Mouse (Mus musculus) heart, embryonic 16.5 days (tissue): ENCODE measurements around the gene Antxr2. TPM values are rescaled to one million over a fixed set of nuclear protein-coding genes. Genes with fewer than 3 reads are reported as not detected.

Experiments used
- ATAC-seq: fragments of 200-750 bp; cut with Nextera tagmentation; replicated peaks from 2 replicates; pipeline ENCODE4 v1.8.0; 2017; ENCODE audit warnings: moderate number of reproducible peaks; ENCODE audit not compliant: insufficient read depth, low FRiP score; ENCODE audit errors: extremely low read depth
- H3K27ac ChIP-seq: fragments of 300-500 bp; sonication (generic); 2 replicates; pipeline ENCODE4 v1.5.1; 2014; ENCODE audit warnings: mild to moderate bottlenecking, low read length, control low read depth, moderate library complexity
- H3K27me3 ChIP-seq: fragments of 300-500 bp; sonication (generic); 2 replicates; pipeline ENCODE4 v1.6.1; 2014; ENCODE audit warnings: low read length, mixed read lengths; ENCODE audit not compliant: control insufficient read depth, insufficient read depth
- H3K36me3 ChIP-seq: fragments of 300-500 bp; sonication (generic); 2 replicates; pipeline ENCODE4 v1.6.1; 2014; ENCODE audit not compliant: control insufficient read depth, insufficient read depth
- H3K4me1 ChIP-seq: fragments of 300-500 bp; sonication (generic); 2 replicates; pipeline ENCODE4 v1.6.1; 2014; ENCODE audit warnings: low read length, mixed read lengths; ENCODE audit not compliant: control insufficient read depth, insufficient read depth
- H3K4me2 ChIP-seq: fragments of 300-500 bp; sonication (generic); 2 replicates; pipeline ENCODE4 v1.6.1; 2014; ENCODE audit warnings: low read depth, mild to moderate bottlenecking, control low read depth, low read length
- H3K4me3 ChIP-seq: fragments of 300-500 bp; sonication (generic); 2 replicates; pipeline ENCODE4 v1.5.1; 2014; ENCODE audit warnings: mild to moderate bottlenecking, control low read depth, low read length
- H3K9ac ChIP-seq: fragments of 300-500 bp; sonication (generic); 2 replicates; pipeline ENCODE4 v1.6.1; 2014; ENCODE audit warnings: low read length, control low read depth
- H3K9me3 ChIP-seq: fragments of 300-500 bp; sonication (generic); replicated peaks from 2 replicates; pipeline ENCODE4 v1.6.1; 2016; ENCODE audit warnings: low read length; ENCODE audit not compliant: control insufficient read depth
- WGBS: fragments of 180-500 bp; shearing (Covaris S2); extraction: QIAGEN DNeasy Blood & Tissue Kit; methylation state at CpG from one replicate; pipeline ENCODE4 v1.1.7; 2014; 5-methylcytosine and 5-hydroxymethylcytosine counted together
- polyA plus RNA-seq: library from polyadenylated mRNA; unstranded; fragments of >200 nt; fragmentation: Nextera tagmentation; extraction: Ambion mirVana; gene quantifications from 2 replicates; pipeline ENCODE4 v1.2.1, GENCODE M21; 2015

Antxr2 gene
- polyA plus RNA-seq, 1 experiment from 2014 or later, result 58.2 TPM

DNA sequence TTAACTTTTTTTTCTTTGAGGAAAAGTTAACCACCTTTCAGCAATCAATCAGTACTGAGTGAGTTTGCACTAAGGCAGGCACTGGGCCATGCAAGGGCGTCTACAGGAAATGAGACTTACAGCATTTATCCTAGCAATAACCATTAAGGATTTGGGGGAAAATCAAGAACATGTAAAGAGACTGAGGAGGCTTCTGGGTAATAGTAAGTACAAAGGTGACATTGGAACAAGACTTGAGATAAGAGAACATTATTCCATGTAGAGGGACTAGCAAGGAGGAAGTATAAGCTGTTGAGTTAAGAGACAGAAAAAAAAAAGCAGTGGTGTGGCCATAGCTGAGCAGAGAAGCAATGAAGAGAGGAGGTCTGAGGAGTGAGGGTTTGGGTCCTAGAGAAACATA lies 57.5 kb downstream of the Antxr2 start:
- no peaks in the 10 kb centered on the region for H3K9me3 ChIP-seq
- no peak for ATAC-seq
- H3K4me1 ChIP-seq, result no peaks in the 10 kb centered on the region
- H3K27ac ChIP-seq, result no peak overlapping the region
- peaks cover 12% of the 10 kb centered on the region; the same call in 1 of the 2 replicates for H3K36me3 ChIP-seq
- WGBS, result 78% methylated on average over 1 of the region's 1 CpGs
- no peak overlapping the region for H3K4me2 ChIP-seq
- H3K4me3 ChIP-seq, result no peak overlapping the region
- no peaks in the 10 kb centered on the region for H3K27me3 ChIP-seq
- H3K9ac ChIP-seq, result no peak overlapping the region

GRCm38 (mm10) chr5:97972029-97972428 lies 58.8 kb downstream of the Antxr2 start:
- no peak for ATAC-seq
- H3K27ac ChIP-seq, result no peak overlapping the region
- no peaks in the 10 kb centered on the region for H3K9me3 ChIP-seq
- peaks cover 12% of the 10 kb centered on the region; the same call in 1 of the 2 replicates for H3K36me3 ChIP-seq
- WGBS, result 90% methylated on average over 4 of the region's 4 CpGs
- H3K4me3 ChIP-seq, result no peak overlapping the region
- H3K27me3 ChIP-seq, result no peaks in the 10 kb centered on the region
- H3K4me1 ChIP-seq, result no peaks in the 10 kb centered on the region
- H3K9ac ChIP-seq, result no peak overlapping the region
- no peak overlapping the region for H3K4me2 ChIP-seq

DNA sequence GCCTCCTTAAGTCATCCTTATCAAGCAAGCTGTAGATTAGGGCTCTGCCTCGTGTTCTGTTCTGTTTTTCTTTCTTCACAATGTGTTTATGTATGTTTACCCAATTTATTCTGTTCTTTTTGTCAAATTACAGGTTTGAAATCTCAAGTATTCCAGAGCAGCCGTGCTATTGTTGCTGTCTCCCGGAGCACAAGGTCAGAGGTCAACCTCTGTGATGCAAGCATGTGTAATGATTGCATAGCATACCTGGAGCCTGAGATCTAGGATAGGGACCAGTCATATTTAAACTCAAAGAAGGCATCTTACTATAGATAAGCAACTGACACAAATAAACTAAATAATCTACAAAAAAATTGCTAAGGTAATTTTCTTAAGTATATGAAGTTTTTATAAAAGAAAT lies 59.6 kb downstream of the Antxr2 start:
- Histone ChIP-seq H3K4me2 (no peak overlapping the region), H3K36me3 (peaks cover 12% of the 10 kb centered on the region; the same call in 1 of the 2 replicates), H3K27me3 (no peaks in the 10 kb centered on the region), H3K27ac (no peak overlapping the region), H3K4me1 (no peaks in the 10 kb centered on the region), H3K4me3 (no peak overlapping the region), H3K9me3 (no peaks in the 10 kb centered on the region), H3K9ac (no peak overlapping the region)
- WGBS, result 40% methylated on average over 3 of the region's 3 CpGs
- ATAC-seq, result no peak

DNA sequence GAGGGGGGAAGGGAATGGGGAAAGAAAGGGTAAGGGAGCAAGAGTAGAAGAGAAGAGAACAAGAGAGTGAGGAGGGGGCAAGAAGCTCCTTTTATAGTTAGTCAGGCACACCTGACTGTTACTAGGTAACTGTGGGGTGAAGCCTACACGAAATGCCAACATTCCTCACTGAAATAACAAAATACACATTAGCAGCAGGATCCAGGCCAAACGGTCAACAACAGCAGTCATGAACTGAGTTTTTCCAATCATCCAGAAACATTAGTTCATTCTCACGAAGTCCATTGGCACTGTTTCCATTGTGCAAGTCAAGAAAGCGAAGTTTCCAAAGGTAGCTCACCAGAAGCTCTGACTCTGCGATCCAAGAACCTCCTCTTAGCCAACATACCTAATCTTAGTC lies 63.8 kb downstream of the Antxr2 start:
- Histone ChIP-seq H3K27ac (no peak overlapping the region), H3K36me3 (0 out of 2 replicates have a peak, but pooled peaks cover 6% of the 10 kb centered on the region), H3K4me3 (no peak overlapping the region), H3K4me1 (no peaks in the 10 kb centered on the region), H3K9ac (no peak overlapping the region), H3K9me3 (no peaks in the 10 kb centered on the region), H3K4me2 (no peak overlapping the region), H3K27me3 (no peaks in the 10 kb centered on the region)
- no peak for ATAC-seq
- 84% methylated on average over 5 of the region's 5 CpGs for WGBS

DNA sequence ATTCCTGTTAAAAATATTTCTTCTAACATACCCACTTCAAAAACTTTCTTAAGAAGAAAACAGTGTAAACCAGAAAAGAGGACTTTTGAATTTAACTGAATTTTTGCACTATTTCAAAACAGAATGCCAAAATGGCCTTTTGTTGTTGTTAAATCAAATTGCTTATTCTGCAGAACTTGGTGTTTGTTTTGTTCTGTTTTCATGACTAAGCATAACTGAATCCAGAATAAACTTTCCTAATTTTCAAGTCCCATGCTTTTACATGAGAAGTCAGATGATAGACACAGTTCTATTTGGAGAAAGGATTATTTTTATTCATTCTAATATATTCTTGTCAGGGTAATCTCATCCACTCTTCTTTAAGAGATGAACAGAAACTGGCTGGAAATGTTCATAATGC lies 64.7 kb downstream of the Antxr2 start:
- no peak for ATAC-seq
- Histone ChIP-seq H3K27ac (no peak overlapping the region), H3K4me1 (no peaks in the 10 kb centered on the region), H3K4me3 (no peak overlapping the region), H3K9ac (no peak overlapping the region), H3K36me3 (0 out of 2 replicates have a peak, but pooled peaks cover 11% of the 10 kb centered on the region), H3K27me3 (no peaks in the 10 kb centered on the region), H3K4me2 (no peak overlapping the region), H3K9me3 (no peaks in the 10 kb centered on the region)

GRCm38 (mm10) chr5:97964444-97964843 lies 66.4 kb downstream of the Antxr2 start:
- Histone ChIP-seq H3K36me3 (peaks cover 18% of the 10 kb centered on the region), H3K4me3 (no peak overlapping the region), H3K9ac (no peak overlapping the region), H3K27me3 (no peaks in the 10 kb centered on the region), H3K27ac (no peak overlapping the region), H3K4me2 (no peak overlapping the region), H3K4me1 (no peaks in the 10 kb centered on the region), H3K9me3 (no peaks in the 10 kb centered on the region)
- ATAC-seq, result no peak
- WGBS, result 81% methylated on average over 2 of the region's 2 CpGs

- Histone ChIP-seq H3K4me2 (no peak overlapping the region), H3K4me3 (no peak overlapping the region), H3K36me3 (peaks cover 27% of the 10 kb centered on the region), H3K4me1 (no peaks in the 10 kb centered on the region), H3K9ac (no peak overlapping the region), H3K27me3 (no peaks in the 10 kb centered on the region), H3K9me3 (no peaks in the 10 kb centered on the region), H3K27ac (no peak overlapping the region)
- no peak for ATAC-seq
- 85% methylated on average over 3 of the region's 3 CpGs for WGBS
Measured at GRCm38 (mm10) chr5:97962512-97962911, 68.3 kb downstream of the Antxr2 start.

- Histone ChIP-seq H3K9ac (no peak overlapping the region), H3K9me3 (no peaks in the 10 kb centered on the region), H3K4me2 (no peak overlapping the region), H3K27ac (no peak overlapping the region), H3K36me3 (peaks cover 28% of the 10 kb centered on the region), H3K27me3 (no peaks in the 10 kb centered on the region), H3K4me3 (no peak overlapping the region), H3K4me1 (no peaks in the 10 kb centered on the region)
- no peak for ATAC-seq
- WGBS, result 69% methylated on average over 7 of the region's 7 CpGs
Measured at GRCm38 (mm10) chr5:97961786-97962185, 69.1 kb downstream of the Antxr2 start.

DNA sequence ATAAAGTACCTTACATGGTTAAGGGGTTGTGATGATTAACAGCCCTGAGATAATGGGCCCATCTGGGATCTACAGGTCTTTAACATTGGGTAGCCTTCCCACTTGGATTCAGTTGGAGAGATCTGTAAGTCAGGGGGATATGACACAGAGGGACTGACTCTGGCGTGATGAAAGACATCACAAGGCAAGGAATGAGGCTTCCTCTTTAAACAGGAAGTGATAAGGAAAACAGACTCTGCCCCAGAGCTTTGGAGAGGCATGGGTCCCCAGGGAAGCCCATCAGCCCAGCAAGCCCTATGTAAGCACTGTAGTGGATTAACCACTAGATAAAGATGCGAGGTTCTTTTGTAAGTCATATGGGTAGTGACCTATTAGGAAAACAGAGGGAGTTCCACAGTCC lies 71.2 kb downstream of the Antxr2 start:
- no peaks in the 10 kb centered on the region for H3K4me1 ChIP-seq
- H3K36me3 ChIP-seq, result peaks cover 29% of the 10 kb centered on the region
- H3K9me3 ChIP-seq, result no peaks in the 10 kb centered on the region
- no peak overlapping the region for H3K9ac ChIP-seq
- no peak overlapping the region for H3K27ac ChIP-seq
- no peak overlapping the region for H3K4me3 ChIP-seq
- no peaks in the 10 kb centered on the region for H3K27me3 ChIP-seq
- no peak overlapping the region for H3K4me2 ChIP-seq
- WGBS, result 36% methylated on average over 2 of the region's 2 CpGs
- no peak for ATAC-seq

- Histone ChIP-seq H3K36me3 (peaks cover 29% of the 10 kb centered on the region), H3K9me3 (no peaks in the 10 kb centered on the region), H3K4me3 (no peak overlapping the region), H3K4me1 (no peaks in the 10 kb centered on the region), H3K9ac (no peak overlapping the region), H3K4me2 (no peak overlapping the region), H3K27ac (no peak overlapping the region), H3K27me3 (no peaks in the 10 kb centered on the region)
- WGBS, result 65% methylated on average over 3 of the region's 3 CpGs
- ATAC-seq, result no peak
Measured at GRCm38 (mm10) chr5:97959010-97959409, 71.8 kb downstream of the Antxr2 start.
